ENCODE assay signal across 8 mouse cellular contexts in genomic region chr11:103103621-103104020, GRCm38 (mm10). TPM values are rescaled to one million over a fixed set of nuclear protein-coding genes. Genes with fewer than 3 reads are reported as not detected.
A peak's percentile ranks its signal among the peaks of the same experiment; 100 is the strongest.
DNase-seq lines count a peak whose midpoint lies in the region; ATAC-seq and TF ChIP-seq lines count a peak whose summit lies in the region.

No protein-coding gene starts in this region.

- no peaks in the 10 kb centered on the region for H3K36me3 ChIP-seq in heart, embryonic 12.5 days
- H3K36me3 ChIP-seq in hindbrain, embryonic 14.5 days (replicated peaks; ENCODE audit: control insufficient read depth, insufficient read depth) = no peaks in the 10 kb centered on the region
- H3K36me3 ChIP-seq in liver, embryonic 15.5 days (replicated peaks) = peaks cover 39% of the 10 kb centered on the region

- peak overlapping the region; percentile 69; the same call in 1 of the 2 replicates for H3K9ac ChIP-seq in heart, embryonic 12.5 days
- H3K9ac ChIP-seq in hindbrain, embryonic 14.5 days = no peak overlapping the region
- peak overlapping the region; percentile 74 for H3K9ac ChIP-seq in liver, embryonic 15.5 days

- WGBS in heart, embryonic 12.5 days = 58% methylated on average over 8 of the region's 8 CpGs
- 49% methylated on average over 8 of the region's 8 CpGs for WGBS in bone marrow, adult 2 months
- 57% methylated on average over 8 of the region's 8 CpGs for WGBS in hindbrain, embryonic 14.5 days
- WGBS in liver, embryonic 15.5 days (ENCODE audit: insufficient replicate concordance) = 47% methylated on average over 8 of the region's 8 CpGs

- TF ChIP-seq POLR2A in bone marrow, adult 2 months (IDR thresholded peaks at IDR 0.05; ENCODE audit: borderline replicate concordance, control insufficient read depth, low read depth, low read length) = no peak

- H3K27ac ChIP-seq in heart, embryonic 12.5 days (ENCODE audit: poor library complexity, severe bottlenecking) = no peak overlapping the region
- H3K27ac ChIP-seq in bone marrow, adult 2 months (ENCODE audit: control insufficient read depth, insufficient read depth, low read depth, low read length, poor library complexity) = peak overlapping the region; percentile 29
- H3K27ac ChIP-seq in hindbrain, embryonic 14.5 days = no peak overlapping the region
- H3K27ac ChIP-seq in liver, embryonic 15.5 days (replicated peaks) = peak overlapping the region; percentile 98

- H3K4me2 ChIP-seq in heart, embryonic 12.5 days = peak overlapping the region; percentile 93
- peak overlapping the region; percentile 63 for H3K4me2 ChIP-seq in hindbrain, embryonic 14.5 days (replicated peaks)
- peak overlapping the region; percentile 84 for H3K4me2 ChIP-seq in liver, embryonic 15.5 days

- intact Hi-C loops in heart, postnatal 10 days (cut with DNase I) = loop anchor here (5.0 kb wide), 1 partner anchor 224 kb away; no protein-coding TSS in a partner anchor

- peaks cover 28% of the 10 kb centered on the region for H3K27me3 ChIP-seq in heart, embryonic 12.5 days (replicated peaks)
- H3K27me3 ChIP-seq in hindbrain, embryonic 14.5 days (ENCODE audit: control insufficient read depth, insufficient read depth, low read length) = peaks cover 38% of the 10 kb centered on the region
- peaks cover 39% of the 10 kb centered on the region for H3K27me3 ChIP-seq in liver, embryonic 15.5 days

- no peak for DNase-seq in heart, postnatal 10 days
- DNase-seq in hindbrain, embryonic 14.5 days (ENCODE audit: low spot score) = no peak
- DNase-seq in spleen, postnatal 36 days (ENCODE audit: low spot score in 2 of 2) = no peak
- no peak for DNase-seq in layer of hippocampus, postnatal 10 days (ENCODE audit: low spot score in 2 of 2)
- no peak for DNase-seq in left cerebral cortex, adult 18-20 months (ENCODE audit: low spot score in 2 of 2)

- peak overlapping the region; percentile 67 for H3K4me3 ChIP-seq in heart, embryonic 12.5 days
- peak overlapping the region; percentile 93 for H3K4me3 ChIP-seq in bone marrow, adult 2 months (replicated peaks; ENCODE audit: control insufficient read depth, low read depth, low read length)
- H3K4me3 ChIP-seq in hindbrain, embryonic 14.5 days (replicated peaks; ENCODE audit: low read length) = no peak overlapping the region
- H3K4me3 ChIP-seq in liver, embryonic 15.5 days (replicated peaks) = peak overlapping the region; percentile 70

- no peaks in the 10 kb centered on the region for H3K9me3 ChIP-seq in heart, embryonic 12.5 days (replicated peaks)
- no peaks in the 10 kb centered on the region for H3K9me3 ChIP-seq in hindbrain, embryonic 14.5 days (ENCODE audit: control insufficient read depth, low read length)
- no peaks in the 10 kb centered on the region for H3K9me3 ChIP-seq in liver, embryonic 15.5 days (replicated peaks)

- ATAC-seq in heart, embryonic 12.5 days (ENCODE audit: insufficient number of reproducible peaks, low FRiP score) = no peak
- ATAC-seq in hindbrain, embryonic 14.5 days (ENCODE audit: low FRiP score) = no peak
- ATAC-seq in liver, embryonic 15.5 days (ENCODE audit: insufficient read depth) = no peak

- TF ChIP-seq CTCF in bone marrow, adult 2 months (IDR thresholded peaks at IDR 0.05; ENCODE audit: control insufficient read depth, insufficient read depth, low read length) = no peak

- peaks cover 32% of the 10 kb centered on the region for H3K4me1 ChIP-seq in heart, embryonic 12.5 days (replicated peaks)
- H3K4me1 ChIP-seq in bone marrow, adult 2 months (ENCODE audit: control insufficient read depth, insufficient read depth, low read length) = peaks cover 9% of the 10 kb centered on the region
- peaks cover 10% of the 10 kb centered on the region; the same call in 1 of the 2 replicates for H3K4me1 ChIP-seq in hindbrain, embryonic 14.5 days (replicated peaks; ENCODE audit: control insufficient read depth, insufficient read depth, low read length)
- H3K4me1 ChIP-seq in liver, embryonic 15.5 days (replicated peaks) = peaks cover 62% of the 10 kb centered on the region

RNA-seq across cellular contexts. Expression of gene Acbd4, which starts 2.1 kb away (rescaled TPM):
- polyA plus RNA-seq in heart, embryonic 12.5 days (2016; fragmentation: Nextera tagmentation; extraction: Ambion mirVana) = 13.5 and 13.8 TPM in 2 replicates
- 10 to 100 TPM; 35.5 to 37.4 TPM for total RNA-seq in heart, postnatal 10 days (2021)
- 25.5 and 34.1 TPM in 2 replicates for polyA plus RNA-seq in bone marrow, adult 2 months (2011; ENCODE audit: insufficient read depth, insufficient read length, low replicate concordance, missing spikeins)
- polyA plus RNA-seq in hindbrain, embryonic 14.5 days (2014; fragmentation: Nextera tagmentation; extraction: Ambion mirVana) = 8.3 and 10.6 TPM in 2 replicates
- polyA plus RNA-seq in liver, embryonic 15.5 days (2015; fragmentation: Nextera tagmentation; extraction: Ambion mirVana) = 60.6 and 60.9 TPM in 2 replicates
- total RNA-seq in layer of hippocampus, postnatal 10 days (2021) = 10 to 100 TPM; 63.1 to 66.1 TPM
- total RNA-seq in left cerebral cortex, adult 18-20 months (2021) = 10 to 100 TPM; 85.2 to 90.4 TPM

RNA-seq across cellular contexts. Expression of gene Plcd3, which starts 2.2 kb away (rescaled TPM):
- 5.8 and 6.6 TPM in 2 replicates for polyA plus RNA-seq in heart, embryonic 12.5 days (2016; fragmentation: Nextera tagmentation; extraction: Ambion mirVana)
- total RNA-seq in heart, postnatal 10 days (2021) = 10 to 100 TPM; 26.7 to 27.7 TPM
- polyA plus RNA-seq in bone marrow, adult 2 months (2011; ENCODE audit: insufficient read depth, insufficient read length, low replicate concordance, missing spikeins) = 2.6 and 5.1 TPM in 2 replicates
- 1.7 and 1.9 TPM in 2 replicates for polyA plus RNA-seq in hindbrain, embryonic 14.5 days (2014; fragmentation: Nextera tagmentation; extraction: Ambion mirVana)
- polyA plus RNA-seq in liver, embryonic 15.5 days (2015; fragmentation: Nextera tagmentation; extraction: Ambion mirVana) = 0.31 and 0.45 TPM in 2 replicates
- 10 to 100 TPM; 13.4 to 13.7 TPM for total RNA-seq in layer of hippocampus, postnatal 10 days (2021)
- 10 to 100 TPM; 20.4 to 21.7 TPM for total RNA-seq in left cerebral cortex, adult 18-20 months (2021)

RNA-seq across cellular contexts. Expression of gene Hexim1, which starts 12.4 kb away (rescaled TPM):
- polyA plus RNA-seq in heart, embryonic 12.5 days (2016; fragmentation: Nextera tagmentation; extraction: Ambion mirVana) = 2.8 and 3.0 TPM in 2 replicates
- total RNA-seq in heart, postnatal 10 days (2021) = 10 to 100 TPM; 20.4 to 22.6 TPM
- polyA plus RNA-seq in bone marrow, adult 2 months (2011; ENCODE audit: insufficient read depth, insufficient read length, low replicate concordance, missing spikeins) = 14.0 and 21.8 TPM in 2 replicates
- polyA plus RNA-seq in hindbrain, embryonic 14.5 days (2014; fragmentation: Nextera tagmentation; extraction: Ambion mirVana) = 5.3 and 5.6 TPM in 2 replicates
- 1.8 and 1.9 TPM in 2 replicates for polyA plus RNA-seq in liver, embryonic 15.5 days (2015; fragmentation: Nextera tagmentation; extraction: Ambion mirVana)
- 10 to 100 TPM; 38.0 to 38.7 TPM for total RNA-seq in layer of hippocampus, postnatal 10 days (2021)
- 10 to 100 TPM; 42.6 to 52.8 TPM for total RNA-seq in left cerebral cortex, adult 18-20 months (2021)

RNA-seq across cellular contexts. Expression of gene Hexim2, which starts 28.6 kb away (rescaled TPM):
- polyA plus RNA-seq in heart, embryonic 12.5 days (2016; fragmentation: Nextera tagmentation; extraction: Ambion mirVana) = 7.8 and 8.4 TPM in 2 replicates
- 1 to 10 TPM; 3.1 to 3.9 TPM for total RNA-seq in heart, postnatal 10 days (2021)
- polyA plus RNA-seq in bone marrow, adult 2 months (2011; ENCODE audit: insufficient read depth, insufficient read length, low replicate concordance, missing spikeins) = 2.8 and 5.7 TPM in 2 replicates
- polyA plus RNA-seq in hindbrain, embryonic 14.5 days (2014; fragmentation: Nextera tagmentation; extraction: Ambion mirVana) = 20.9 and 24.2 TPM in 2 replicates
- 4.2 and 4.7 TPM in 2 replicates for polyA plus RNA-seq in liver, embryonic 15.5 days (2015; fragmentation: Nextera tagmentation; extraction: Ambion mirVana)
- total RNA-seq in layer of hippocampus, postnatal 10 days (2021) = 10 to 100 TPM; 14.4 to 16.9 TPM
- 10 to 100 TPM; 16.1 to 16.2 TPM for total RNA-seq in left cerebral cortex, adult 18-20 months (2021)

Comparison
In these comparisons a context has a peak if more than half of its experiments do, and no peak if none do; other contexts are left out.
1. H3K27ac ChIP-seq: peak in bone marrow, adult 2 months (single experiment) and liver, embryonic 15.5 days (single experiment); none in heart, embryonic 12.5 days (single experiment) and hindbrain, embryonic 14.5 days (single experiment).
2. Peak in every context shown above with its lines, with median percentiles within 50 percentile points of each other: H3K4me2 ChIP-seq.